Mouse (Mus musculus): ENCODE data around the gene Marcks.

DNA sequence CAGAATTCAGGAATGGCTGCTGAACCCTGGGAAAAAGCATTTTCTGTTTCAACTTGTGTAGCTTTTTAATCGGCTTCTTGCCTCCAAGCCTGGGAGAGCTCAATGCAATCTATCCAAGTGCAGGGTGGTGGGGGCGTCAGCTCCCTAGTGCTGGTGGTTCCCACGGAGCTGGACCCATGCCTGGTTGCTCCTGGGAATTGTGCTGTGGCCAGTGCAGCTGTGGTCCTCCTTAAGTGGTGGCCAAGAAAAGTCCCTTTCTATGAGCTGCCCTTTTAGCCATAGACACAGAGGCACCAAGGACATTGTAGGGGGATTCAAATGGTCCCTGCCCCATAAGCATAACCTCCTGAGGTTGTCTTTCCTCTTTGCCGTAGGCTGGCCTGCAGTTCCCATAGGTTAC is 31.7 kb upstream of the Marcks start:
- TF ChIP-seq CTCF (IDR thresholded peaks at IDR 0.05; ENCODE audit: low read depth) (no peak), EP300 (optimal IDR thresholded peaks at IDR 0.05) (no peak)
